Mouse (Mus musculus) urinary bladder, postnatal 36 days (tissue): Measurements from ENCODE around the gene Peli2.

Source experiments
- DNase-seq, 2 experiments: peaks; one replicate each; pipeline ENCODE4 v3.0.0; 2022; ENCODE audit warnings: low spot score in 2 of 2, mixed read lengths in 1 of 2

Peli2 gene

GRCm38 (mm10) chr14:48289602-48290599, 169.3 kb downstream of the Peli2 start:
- no peak for DNase-seq

- no peak for DNase-seq
These were observed 172.9 kb downstream of the Peli2 start for GRCm38 (mm10) chr14:48293498-48293897.

GRCm38 (mm10) chr14:48295410-48295809, 174.8 kb downstream of the Peli2 start:
- DNase-seq: no peak

GRCm38 (mm10) chr14:48295815-48296271, 175.2 kb downstream of the Peli2 start:
- DNase-seq: peak in 1 of 2 experiments; percentile 4

GRCm38 (mm10) chr14:48296820-48297219, 176.2 kb downstream of the Peli2 start:
- DNase-seq: no peak

- no peak for DNase-seq
These were observed 182.0 kb downstream of the Peli2 start for GRCm38 (mm10) chr14:48302471-48303186.

- no peak for DNase-seq
These were observed 182.6 kb downstream of the Peli2 start for GRCm38 (mm10) chr14:48303235-48303634.

- DNase-seq: no peak
These were observed 183.2 kb downstream of the Peli2 start for GRCm38 (mm10) chr14:48303841-48304240.

GRCm38 (mm10) chr14:48313234-48313633, 192.6 kb downstream of the Peli2 start:
- no peak for DNase-seq

GRCm38 (mm10) chr14:48316396-48316795, 195.8 kb downstream of the Peli2 start:
- no peak for DNase-seq

GRCm38 (mm10) chr14:48323771-48324459, 203.3 kb downstream of the Peli2 start:
- no peak for DNase-seq

- no peak for DNase-seq
These were observed 203.8 kb downstream of the Peli2 start for GRCm38 (mm10) chr14:48324460-48324850.

GRCm38 (mm10) chr14:48327746-48328145, 207.1 kb downstream of the Peli2 start:
- DNase-seq: no peak

GRCm38 (mm10) chr14:48329716-48330365, 209.2 kb downstream of the Peli2 start:
- no peak for DNase-seq
